Mouse (Mus musculus): ENCODE measurements at regions not wholly inside any gene's neighbourhood (a gene's known extent, or its start where the extent isn't known, plus 50 kb on each side); places are given as distances from the start of the nearest gene placed in this dataset.

GRCm38 (mm10) chr3:52559481-52559880 lies 291.3 kb downstream of the Foxo1 start:
- DNase-seq (ENCODE audit: extremely low read depth, insufficient read length, low spot score) = no peak

GRCm38 (mm10) chr3:52558765-52559164 lies 290.6 kb downstream of the Foxo1 start:
- DNase-seq (ENCODE audit: extremely low read depth, insufficient read length, low spot score) = no peak

- DNase-seq (ENCODE audit: extremely low read depth, insufficient read length, low spot score) = peak; percentile 39
Observed at GRCm38 (mm10) chr3:52557296-52557695, 289.2 kb downstream of the Foxo1 start.

- DNase-seq (ENCODE audit: extremely low read depth, insufficient read length, low spot score) = peak; percentile 73
Observed at GRCm38 (mm10) chr3:52555038-52555437, 286.9 kb downstream of the Foxo1 start.

GRCm38 (mm10) chr3:52554490-52554889 lies 286.4 kb downstream of the Foxo1 start:
- no peak for DNase-seq (ENCODE audit: extremely low read depth, insufficient read length, low spot score)

GRCm38 (mm10) chr3:52548201-52548893 lies 280.2 kb downstream of the Foxo1 start:
- DNase-seq (ENCODE audit: extremely low read depth, insufficient read length, low spot score) = no peak

- no peak for DNase-seq (ENCODE audit: extremely low read depth, insufficient read length, low spot score)
Observed at GRCm38 (mm10) chr3:52546035-52546434, 277.9 kb downstream of the Foxo1 start.

GRCm38 (mm10) chr3:52543006-52543405 lies 274.9 kb downstream of the Foxo1 start:
- DNase-seq (ENCODE audit: extremely low read depth, insufficient read length, low spot score) = no peak

GRCm38 (mm10) chr3:52540862-52541380 lies 272.8 kb downstream of the Foxo1 start:
- DNase-seq (ENCODE audit: extremely low read depth, insufficient read length, low spot score) = no peak

- DNase-seq (ENCODE audit: extremely low read depth, insufficient read length, low spot score) = no peak
Observed at GRCm38 (mm10) chr3:52539813-52540378, 271.8 kb downstream of the Foxo1 start.

GRCm38 (mm10) chr3:52538306-52538705 lies 270.2 kb downstream of the Foxo1 start:
- DNase-seq (ENCODE audit: extremely low read depth, insufficient read length, low spot score) = peak; percentile 23

GRCm38 (mm10) chr3:52537362-52537911 lies 269.3 kb downstream of the Foxo1 start:
- DNase-seq (ENCODE audit: extremely low read depth, insufficient read length, low spot score) = no peak

- DNase-seq (ENCODE audit: extremely low read depth, insufficient read length, low spot score) = no peak
Observed at GRCm38 (mm10) chr3:52535411-52536021, 267.4 kb downstream of the Foxo1 start.

GRCm38 (mm10) chr3:52534118-52534517 lies 266.0 kb downstream of the Foxo1 start:
- no peak for DNase-seq (ENCODE audit: extremely low read depth, insufficient read length, low spot score)

GRCm38 (mm10) chr3:52531686-52532351 lies 263.7 kb downstream of the Foxo1 start:
- DNase-seq (ENCODE audit: extremely low read depth, insufficient read length, low spot score) = no peak

GRCm38 (mm10) chr3:52530406-52530970 lies 262.4 kb downstream of the Foxo1 start:
- DNase-seq (ENCODE audit: extremely low read depth, insufficient read length, low spot score) = no peak

GRCm38 (mm10) chr3:52529136-52529535 lies 261.0 kb downstream of the Foxo1 start:
- no peak for DNase-seq (ENCODE audit: extremely low read depth, insufficient read length, low spot score)

GRCm38 (mm10) chr3:52528521-52528920 lies 260.4 kb downstream of the Foxo1 start:
- DNase-seq (ENCODE audit: extremely low read depth, insufficient read length, low spot score) = no peak

GRCm38 (mm10) chr3:52527781-52528180 lies 259.6 kb downstream of the Foxo1 start:
- DNase-seq (ENCODE audit: extremely low read depth, insufficient read length, low spot score) = no peak

- DNase-seq (ENCODE audit: extremely low read depth, insufficient read length, low spot score) = no peak
Observed at GRCm38 (mm10) chr3:52527010-52527754, 259.0 kb downstream of the Foxo1 start.
